Mouse (Mus musculus) fibroblast of lung, adult 2 months (primary cell): Measurements from ENCODE around the gene Gm4214.
"Not testable (repeated sequence)": the region's sequence is repeated elsewhere in the genome, so short reads cannot be mapped to it uniquely, and the experiment has no call there.

Source experiments
- DNase-seq: peaks from one replicate; pipeline ENCODE4 v3.0.0-alpha.2; 2011; ENCODE audit warnings: low read depth

Gm4214 gene

GRCm38 (mm10) chr7:22984573-22984972 is at the start of gene Gm4214:
Gene Gm4214 (minus strand): TSS chr7:22984673.
- DNase-seq, result not testable (repeated sequence)

- DNase-seq, result not testable (repeated sequence)
These were observed 35.4 kb upstream of the Gm4214 start, which contains the start of gene Gm4216 for GRCm38 (mm10) chr7:23019823-23020222. Gene Gm4216 (minus strand): TSS chr7:23019923.
